Mouse (Mus musculus): ENCODE measurements around the gene Mrpl55.

Gene Mrpl55

GRCm38 (mm10) chr11:59226787-59227603, 24.7 kb downstream of the Mrpl55 start:
- DNase-seq (ENCODE audit: low read depth, low spot score), result no peak

GRCm38 (mm10) chr11:59227604-59228121, 25.4 kb downstream of the Mrpl55 start:
- no peak for DNase-seq (ENCODE audit: low read depth, low spot score)

- DNase-seq (ENCODE audit: low read depth, low spot score), result peak; percentile 98
Measured at GRCm38 (mm10) chr11:59228122-59228953, 26.1 kb downstream of the Mrpl55 start, which contains the start of gene Arf1. Gene Arf1, minus strand, starts transcription at chr11:59228270.

- DNase-seq (ENCODE audit: low read depth, low spot score), result peak; percentile 64
Measured at GRCm38 (mm10) chr11:59230144-59230760, 28.0 kb downstream of the Mrpl55 start.

- DNase-seq (ENCODE audit: low read depth, low spot score), result no peak
Measured at GRCm38 (mm10) chr11:59232797-59233196, 30.5 kb downstream of the Mrpl55 start.

- peak; percentile 61 for DNase-seq (ENCODE audit: low read depth, low spot score)
Measured at GRCm38 (mm10) chr11:59238525-59239427, 36.5 kb downstream of the Mrpl55 start.

- DNase-seq (ENCODE audit: low read depth, low spot score), result no peak
Measured at GRCm38 (mm10) chr11:59239428-59239785, 37.1 kb downstream of the Mrpl55 start.

- DNase-seq (ENCODE audit: low read depth, low spot score), result no peak
Measured at GRCm38 (mm10) chr11:59239796-59240195, 37.5 kb downstream of the Mrpl55 start.

GRCm38 (mm10) chr11:59241841-59242240, 39.6 kb downstream of the Mrpl55 start:
- DNase-seq (ENCODE audit: low read depth, low spot score), result no peak

- DNase-seq (ENCODE audit: low read depth, low spot score), result no peak
Measured at GRCm38 (mm10) chr11:59243856-59244255, 41.6 kb downstream of the Mrpl55 start.

GRCm38 (mm10) chr11:59248101-59248500, 45.8 kb downstream of the Mrpl55 start:
- no peak for DNase-seq (ENCODE audit: low read depth, low spot score)
